Mouse (Mus musculus): Measurements from ENCODE around the gene H2bfm. TPM values are rescaled to one million over a fixed set of nuclear protein-coding genes. Genes with fewer than 3 reads are reported as not detected.
"Not testable (repeated sequence)": the region's sequence is repeated elsewhere in the genome, so short reads cannot be mapped to it uniquely, and the experiment has no call there.

H2bfm gene
- total RNA-seq (2021): not detected

DNA sequence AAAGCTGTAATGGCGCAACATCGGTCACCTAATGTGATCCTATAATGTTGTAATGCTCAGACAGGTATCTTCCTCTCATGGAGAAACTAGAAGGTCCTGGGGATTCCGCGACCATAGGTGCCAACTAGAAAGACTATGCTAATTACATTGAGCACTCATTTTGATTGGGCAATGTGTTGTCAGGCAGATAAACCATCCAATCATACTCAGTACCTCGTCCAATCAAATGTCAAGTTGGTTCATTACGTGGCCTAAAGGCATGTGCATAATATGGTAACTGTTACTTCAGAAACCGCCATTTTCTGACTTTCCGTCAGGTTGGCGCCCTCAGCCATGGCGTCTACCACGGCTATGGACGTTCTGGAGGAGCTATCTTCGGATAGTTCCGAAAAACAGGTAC lies at the start of gene H2bfm:
Gene H2bfm, plus strand, starts transcription at position 295 of the 400 bp plus-strand sequence.
- DNase-seq (ENCODE audit: low spot score in 2 of 2): no peak
- intact Hi-C loops (cut with DNase I): no loop called here

DNA sequence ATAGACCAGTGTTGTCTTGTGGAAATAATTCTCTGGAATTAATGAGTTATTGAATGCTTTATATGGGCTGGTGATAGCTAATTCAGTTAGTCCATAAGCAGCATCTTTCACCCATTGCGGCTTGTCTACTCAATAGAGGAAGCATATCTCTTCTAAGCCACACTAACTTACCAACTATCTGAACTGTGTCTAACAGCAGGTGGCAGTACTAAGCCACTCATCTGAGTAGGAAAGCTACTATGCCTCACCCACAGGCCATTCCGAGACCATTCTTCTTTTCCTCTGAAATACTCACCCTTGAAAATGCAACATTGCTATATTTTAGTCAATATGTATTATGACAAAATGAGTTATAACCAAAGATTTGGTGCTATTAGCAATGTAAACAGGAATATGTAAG lies 31.4 kb upstream of the H2bfm start:
- intact Hi-C loops (cut with DNase I): loop anchor here (2.0 kb wide), 1 partner anchor 119 kb away; no protein-coding TSS in a partner anchor
- DNase-seq (ENCODE audit: low spot score in 2 of 2): no peak

DNA sequence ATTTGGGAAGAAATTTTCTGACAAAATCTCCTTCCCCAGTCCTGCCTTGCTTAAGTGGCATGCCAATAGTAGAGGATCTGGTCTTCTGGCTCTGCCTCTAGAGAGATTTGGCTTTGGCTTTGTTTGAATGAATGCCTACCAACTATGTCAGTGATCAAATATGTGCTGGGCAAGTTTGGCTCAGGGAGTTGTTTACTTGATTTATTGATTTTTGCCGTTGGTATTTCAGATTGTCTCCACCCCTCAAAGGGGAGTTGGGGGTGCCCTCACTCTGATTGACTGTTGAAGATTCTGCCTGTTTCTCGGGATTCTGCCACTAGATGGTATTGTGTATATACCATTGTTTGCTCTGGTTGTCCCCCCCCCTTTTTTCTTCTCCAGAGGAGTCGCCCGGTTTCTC lies 22.8 kb upstream of the H2bfm start:
- no peak for DNase-seq (ENCODE audit: low spot score in 2 of 2)
- intact Hi-C loops (cut with DNase I): no loop called here

DNA sequence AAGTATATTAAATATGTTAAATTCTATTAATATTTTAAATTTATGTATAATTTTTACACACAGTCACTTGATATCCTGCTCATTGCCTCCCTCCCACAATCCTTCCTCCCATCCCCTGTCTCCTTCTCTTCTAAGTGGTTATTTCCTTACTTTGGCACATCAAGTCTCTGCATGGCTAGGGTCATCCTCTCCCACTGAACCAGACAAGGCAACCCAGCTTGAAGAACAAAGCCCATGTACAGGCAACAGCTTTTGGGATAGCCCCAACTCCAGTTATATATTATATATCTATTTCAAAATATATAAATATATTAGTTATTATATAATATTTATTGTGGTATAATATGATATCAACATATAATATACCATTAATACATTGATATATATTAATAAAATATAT lies 1.3 kb upstream of the H2bfm start:
- DNase-seq (ENCODE audit: low spot score in 2 of 2): no peak
- intact Hi-C loops (cut with DNase I): no loop called here

DNA sequence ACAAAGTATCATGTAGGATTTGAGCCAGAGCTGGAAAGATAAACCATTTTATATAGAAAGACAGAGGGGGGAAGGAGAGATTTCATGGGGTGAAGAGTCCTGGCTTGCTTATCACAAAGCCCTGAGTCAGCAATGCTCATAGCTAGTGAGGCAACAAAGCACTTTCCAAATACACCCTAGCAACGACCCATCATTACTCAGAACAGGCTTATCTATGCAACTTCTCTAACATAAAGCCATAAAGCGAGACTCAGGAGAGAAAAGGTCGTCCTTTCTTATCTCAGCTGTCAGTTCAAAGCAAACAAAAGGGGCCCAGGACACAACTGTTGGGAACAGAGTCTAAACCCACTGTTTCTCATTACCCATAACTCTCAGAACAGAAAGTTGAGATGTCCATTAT lies 10.9 kb downstream of the H2bfm start:
- no peak for DNase-seq (ENCODE audit: low spot score in 2 of 2)
- intact Hi-C loops (cut with DNase I): no loop called here

DNA sequence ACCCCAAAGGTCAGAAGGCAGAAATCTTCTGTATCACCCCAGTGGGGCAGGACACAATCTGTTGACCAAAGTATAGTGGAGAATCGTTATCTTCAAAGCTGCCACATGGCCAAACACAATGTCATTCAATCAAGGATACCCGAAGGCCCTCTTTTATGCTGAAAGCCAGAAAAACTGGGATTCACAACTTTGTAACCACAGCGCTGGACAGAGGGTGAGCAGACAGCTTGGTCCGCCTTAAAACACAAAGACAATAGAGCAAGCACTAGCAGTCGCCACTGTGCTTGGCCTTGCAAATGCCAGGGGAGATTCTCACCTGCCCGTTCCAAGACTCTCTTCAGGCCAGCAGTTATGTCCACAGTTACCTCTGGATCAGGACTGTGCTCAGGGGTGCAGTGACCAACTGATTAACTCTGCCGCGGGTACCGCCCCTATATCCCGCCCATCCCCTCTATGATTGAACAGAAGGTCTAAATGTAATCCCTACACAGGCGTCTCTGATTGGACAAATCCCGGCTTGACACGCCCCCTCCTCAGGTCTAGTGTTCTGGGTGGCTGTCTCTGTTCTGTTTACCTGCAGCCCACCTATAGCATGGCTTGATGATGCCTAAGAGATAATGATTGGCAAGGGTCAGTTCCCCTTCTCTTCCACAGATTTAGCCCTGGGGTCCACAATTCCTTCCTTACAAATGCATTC lies 30.6 kb downstream of the H2bfm start:
- peak; percentile 66 to 75 for DNase-seq (ENCODE audit: low spot score in 2 of 2)
- intact Hi-C loops (cut with DNase I): not testable (repeated sequence)

DNA sequence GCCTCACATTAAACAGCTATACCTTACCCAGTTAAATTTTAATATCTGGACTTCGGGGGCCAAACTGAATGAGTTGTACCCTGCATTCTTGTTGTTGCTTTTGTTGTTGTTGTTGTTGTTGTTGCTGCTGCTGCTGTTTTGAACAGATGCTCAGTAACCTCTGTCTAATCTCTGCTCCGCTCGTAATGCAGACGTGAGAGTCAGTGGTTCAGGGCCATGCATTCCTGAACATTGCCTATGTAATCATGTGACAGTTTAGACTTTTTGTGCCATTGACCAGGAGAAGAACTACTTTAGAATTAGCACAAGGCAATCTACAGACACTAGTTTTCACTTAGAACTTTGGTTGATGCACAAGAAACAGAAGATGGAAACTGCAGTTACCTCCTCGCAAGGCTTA lies 31.2 kb downstream of the H2bfm start:
- intact Hi-C loops (cut with DNase I); DNase-seq (ENCODE audit: low spot score in 2 of 2): not testable (repeated sequence)

DNA sequence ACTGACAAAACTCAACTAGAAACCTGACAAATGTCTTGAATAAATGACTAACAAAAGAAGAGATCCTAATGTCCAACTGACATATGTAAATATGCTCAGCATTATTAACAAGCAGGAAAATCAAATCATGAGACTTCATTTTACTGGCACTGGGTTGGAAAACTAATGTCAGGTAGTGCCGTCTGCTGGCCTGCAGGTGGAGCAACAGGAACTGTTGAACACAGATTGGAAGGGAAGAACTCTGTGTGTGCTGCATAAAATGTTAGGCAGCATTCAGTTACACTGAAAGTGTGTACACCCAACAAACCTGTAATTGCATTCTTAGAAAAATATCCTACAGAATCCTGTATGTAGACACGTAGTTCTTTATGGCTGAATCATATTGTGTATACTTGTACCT lies 32.6 kb downstream of the H2bfm start:
- DNase-seq (ENCODE audit: low spot score in 2 of 2): no peak
- intact Hi-C loops (cut with DNase I): no loop called here

DNA sequence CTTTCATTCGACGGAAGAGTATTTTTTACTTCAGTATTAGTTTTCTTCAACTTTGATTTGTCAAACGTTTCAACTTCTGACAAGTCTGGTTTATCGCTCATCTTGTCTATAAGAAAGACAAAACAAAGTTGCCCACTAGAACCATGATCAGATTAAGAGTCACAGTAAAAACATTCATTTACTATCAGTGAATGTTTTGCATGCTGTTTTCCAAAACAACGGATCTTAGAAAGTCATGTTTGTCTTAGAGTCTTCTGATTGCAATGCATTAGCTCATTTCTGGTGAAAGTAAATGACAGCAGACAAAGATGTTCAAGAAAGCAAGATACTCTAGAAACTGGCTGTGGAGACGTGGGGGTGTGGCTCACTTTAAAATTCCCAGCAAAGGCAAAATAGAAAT lies 48.3 kb downstream of the H2bfm start, which contains the start of gene Tmsb15b2:
Gene Tmsb15b2, minus strand, starts transcription at position 101 of the 400 bp plus-strand sequence.
- DNase-seq (ENCODE audit: low spot score in 2 of 2): not testable (repeated sequence)
- intact Hi-C loops (cut with DNase I): loop anchor here (5.0 kb wide), 1 partner anchor 42 kb away; no protein-coding TSS in a partner anchor

DNA sequence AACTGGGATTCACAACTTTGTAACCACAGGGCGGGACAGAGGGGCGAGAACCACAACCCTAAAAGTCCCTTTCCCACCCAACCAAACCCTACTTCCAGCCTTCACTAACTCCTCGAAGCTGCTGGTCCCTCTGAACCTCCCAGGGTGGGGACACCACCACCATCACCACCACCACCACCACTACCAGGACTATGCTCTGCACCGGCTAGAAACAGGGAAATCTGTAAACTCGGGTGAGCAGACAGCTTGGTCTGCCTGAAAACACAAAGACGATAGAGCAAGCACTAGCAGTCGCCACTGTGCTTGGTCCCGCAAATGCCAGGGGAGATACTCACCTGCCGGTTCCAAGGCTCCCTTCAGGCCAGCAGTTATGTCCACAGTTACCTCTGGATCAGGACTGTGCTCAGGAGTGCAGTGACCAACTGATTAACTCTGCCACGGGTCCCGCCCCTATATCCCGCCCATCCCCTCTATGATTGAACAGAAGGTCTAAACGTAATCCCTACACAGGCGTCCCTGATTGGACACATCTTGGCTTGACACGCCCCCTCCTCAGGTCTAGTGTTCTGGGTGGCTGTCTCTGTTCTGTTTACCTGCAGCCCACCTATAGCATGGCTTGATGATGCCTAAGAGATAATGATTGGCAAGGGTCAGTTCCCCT lies 49.4 kb downstream of the H2bfm start, which contains the start of the genes Tmsb15l and Tmsb15b1:
Gene Tmsb15l, minus strand, starts transcription at position 446 of the 661 bp plus-strand sequence.
Gene Tmsb15b1, minus strand, starts transcription at position 451 of the 661 bp plus-strand sequence.
- peak in 1 of 2 experiments; percentile 72 for DNase-seq (ENCODE audit: low spot score in 2 of 2)
- intact Hi-C loops (cut with DNase I): loop anchor here (5.0 kb wide), 1 partner anchor 41 kb away; no protein-coding TSS in a partner anchor

Other genes with a start within 250 kb of the H2bfm start
- 10 to 100 TPM; 13.7 to 14.8 TPM for gene Tceal1, start 219.3 kb upstream of the H2bfm start, total RNA-seq (2021)
- 100 to 1,000 TPM; 322 to 343 TPM for gene Morf4l2, start 183.6 kb upstream of the H2bfm start, total RNA-seq (2021)
- not detected for gene Glra4, start 147.2 kb upstream of the H2bfm start, total RNA-seq (2021)
- 1,000 to 10,000 TPM in 1 of 2 experiments, 100 to 1,000 TPM in 1; 788 to 1,170 TPM for gene Plp1, start 104.7 kb upstream of the H2bfm start, total RNA-seq (2021)
- 10 to 100 TPM; 12.1 to 19.6 TPM for gene Rab9b, start 58.6 kb upstream of the H2bfm start, total RNA-seq (2021)
- gene Tmsb15b2, start 48.2 kb downstream of the H2bfm start, total RNA-seq (2021): 10 to 100 TPM in 1 of 2 experiments, 1 to 10 TPM in 1; 7.2 to 23.5 TPM
- 1 to 10 TPM; 2.2 to 4.6 TPM for gene Tmsb15l, start 49.5 kb downstream of the H2bfm start, total RNA-seq (2021)
- 1 to 10 TPM; 1.5 to 4.5 TPM for gene Tmsb15b1, start 49.5 kb downstream of the H2bfm start, total RNA-seq (2021)
- 100 to 1,000 TPM; 248 to 256 TPM for gene Zcchc18, start 65.8 kb downstream of the H2bfm start, total RNA-seq (2021)
- gene Slc25a53, start 111.0 kb downstream of the H2bfm start, total RNA-seq (2021): 10 to 100 TPM; 21.7 to 33.0 TPM
- gene Fam199x, start 122.3 kb downstream of the H2bfm start, total RNA-seq (2021): 1 to 10 TPM; 8.3 to 9.7 TPM
- not detected for gene Esx1, start 194.8 kb downstream of the H2bfm start, total RNA-seq (2021)